Mouse (Mus musculus) lung, adult 10 weeks (tissue): ENCODE data around the gene Smim1. TPM values are rescaled to one million over a fixed set of nuclear protein-coding genes. Genes with fewer than 3 reads are reported as not detected.

Experiments used
- polyA plus RNA-seq: library from polyadenylated mRNA; stranded (reverse); fragments of 350-450 nt; fragmentation: Illumina TruSeq; extraction: RNeasy Lipid Tissue Mini Kit (QIAGEN cat#74804); gene quantifications from one replicate; pipeline ENCODE4 v1.2.3, GENCODE M21; 2014; ENCODE audit warnings: low read depth, low replicate concordance; ENCODE audit not compliant: insufficient read depth

Smim1 gene
- polyA plus RNA-seq, result 64.4 TPM

DNA sequence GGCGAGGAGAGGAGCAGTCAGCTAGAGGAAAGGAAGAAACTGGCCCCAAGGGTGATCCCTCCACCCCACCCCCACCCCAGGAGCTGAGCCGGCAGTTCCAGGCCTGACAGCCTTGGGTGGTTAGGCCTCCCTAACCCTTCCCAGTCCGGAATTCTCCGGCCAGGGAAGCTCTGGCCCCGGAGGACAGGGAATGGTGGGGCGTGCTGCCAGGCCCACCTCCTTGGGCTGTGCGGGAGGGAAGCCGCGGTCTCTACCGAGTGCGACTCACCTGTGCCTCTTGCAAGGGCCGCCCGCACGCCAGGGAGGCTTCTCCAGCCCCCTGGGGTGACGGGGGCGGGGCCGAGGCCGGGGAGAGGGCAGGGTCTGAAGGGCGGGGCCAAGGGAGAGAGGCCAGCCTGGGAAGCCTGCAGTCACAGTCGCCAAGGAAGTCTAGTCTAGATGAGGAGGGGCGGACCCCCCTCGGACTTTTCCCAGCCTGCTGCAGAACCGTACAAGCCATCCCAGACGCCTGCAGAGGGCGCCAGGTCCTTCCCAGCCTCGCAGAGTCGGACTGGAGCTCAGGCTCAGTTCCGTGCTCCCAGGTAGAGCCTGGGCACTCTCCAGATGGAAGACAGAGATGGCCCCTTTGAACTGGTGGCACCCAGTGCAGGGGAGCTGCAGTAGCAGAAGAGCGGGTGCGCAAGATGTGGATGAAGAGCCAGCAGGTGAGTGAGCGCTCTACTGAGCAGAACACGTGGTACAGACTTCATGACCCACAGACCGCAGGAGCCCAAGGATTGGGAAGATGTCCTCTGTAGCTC lies at the start of gene Smim1:
Gene Smim1, minus strand, starts transcription at position 590 of the 800 bp plus-strand sequence.

DNA sequence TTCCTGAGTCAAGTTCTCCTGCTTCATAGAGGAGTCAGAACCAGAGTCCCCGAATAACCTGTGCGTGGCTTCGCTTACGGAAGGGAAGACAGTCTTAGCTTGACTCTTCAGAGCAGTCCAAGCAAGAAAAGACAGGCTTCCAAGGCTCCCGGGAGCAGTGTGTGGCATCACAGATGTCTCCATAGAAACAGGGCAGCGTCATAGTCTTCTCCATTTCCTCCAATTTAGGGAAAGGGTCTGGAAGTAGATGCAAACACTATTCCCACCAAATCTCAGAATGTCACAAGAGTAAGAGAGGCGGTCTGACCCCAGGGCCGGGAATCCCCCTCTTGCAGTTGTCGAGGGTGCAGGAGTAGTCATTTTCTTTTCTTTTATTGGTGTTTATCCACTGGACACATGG lies 16.5 kb upstream of the Smim1 start, which contains the start of gene Ccdc27:
Gene Ccdc27, minus strand, starts transcription at position 101 of the 400 bp plus-strand sequence.

DNA sequence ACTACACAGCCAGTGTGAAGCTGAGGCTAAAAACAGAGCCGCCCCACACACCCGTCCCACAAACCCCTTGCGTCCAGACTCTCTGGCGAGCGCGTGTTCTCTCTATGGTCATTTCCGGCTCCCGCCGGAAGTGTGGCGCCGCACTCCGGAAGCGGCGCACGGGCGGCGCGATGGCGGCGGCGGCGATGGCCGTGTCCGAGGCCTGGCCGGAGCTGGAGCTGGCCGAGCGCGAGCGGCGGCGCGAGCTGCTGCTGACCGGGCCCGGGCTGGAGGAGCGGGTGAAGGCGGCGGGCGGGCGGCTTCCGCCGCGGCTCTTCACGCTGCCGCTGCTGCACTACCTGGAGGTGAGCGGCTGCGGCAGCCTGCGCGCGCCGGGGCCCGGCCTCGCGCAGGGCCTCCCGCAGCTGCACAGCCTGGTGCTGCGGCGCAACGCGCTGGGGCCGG lies 14.4 kb downstream of the Smim1 start, which contains the start of gene Lrrc47:
Gene Lrrc47, plus strand, starts transcription at position 86 of the 444 bp plus-strand sequence.

DNA sequence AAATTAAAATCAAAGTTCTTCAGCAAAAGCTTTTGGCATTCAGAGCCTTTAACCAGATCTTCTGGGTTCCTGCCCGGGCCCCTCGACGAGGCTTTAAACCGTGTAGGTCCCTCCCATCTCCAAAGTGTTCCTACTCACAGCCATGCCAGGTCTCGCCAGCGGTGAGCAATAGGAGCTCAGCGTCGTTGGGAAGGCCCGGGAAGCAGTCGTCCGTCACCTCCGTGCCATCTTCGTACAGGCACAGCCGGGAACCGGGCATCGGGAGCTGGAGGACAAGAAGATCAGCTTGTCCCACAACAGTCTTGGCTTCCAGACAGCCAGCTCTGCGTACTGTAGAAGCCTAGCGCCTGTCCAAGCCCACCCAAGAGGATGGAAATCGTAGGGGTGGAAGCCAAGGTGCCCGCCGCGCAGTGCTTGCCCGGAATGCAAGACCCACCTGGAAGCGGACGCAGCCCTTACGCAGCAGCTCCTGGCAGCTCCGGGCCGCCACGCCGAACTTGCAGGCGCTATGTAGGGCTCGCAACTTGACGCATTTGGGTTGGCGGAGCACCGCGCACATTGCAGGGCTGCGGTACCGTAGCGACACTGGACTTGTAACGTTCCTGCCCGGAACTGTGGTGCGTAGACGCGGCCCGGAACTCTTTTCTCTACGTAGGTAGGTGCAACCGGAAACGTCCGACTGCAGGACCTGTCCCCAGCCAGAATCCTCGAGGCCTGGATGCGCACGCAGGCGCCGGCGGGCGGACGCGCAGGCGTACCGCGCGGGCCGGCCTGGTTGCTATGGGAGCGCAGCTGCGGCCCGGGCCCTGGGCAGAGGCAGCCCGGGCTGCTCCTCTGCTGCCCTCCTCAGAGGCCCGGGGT lies 51.4 kb downstream of the Smim1 start, which contains the start of the genes Dffb and Cep104:
Gene Dffb, minus strand, starts transcription at position 696 of the 861 bp plus-strand sequence.
Gene Cep104, plus strand, starts transcription at position 764 of the 861 bp plus-strand sequence.

Other genes with a start within 250 kb of the Smim1 start
- gene A430005L14Rik, start 69.0 kb downstream of the Smim1 start, polyA plus RNA-seq, result 37.7 TPM
- gene Dffb, start 51.1 kb downstream of the Smim1 start, polyA plus RNA-seq, result 4.7 TPM
- 8.4 TPM for gene Cep104, start 51.0 kb downstream of the Smim1 start, polyA plus RNA-seq
- 18.3 TPM for gene Lrrc47, start 14.5 kb downstream of the Smim1 start, polyA plus RNA-seq
- not detected for gene Ccdc27, start 16.4 kb upstream of the Smim1 start, polyA plus RNA-seq
- gene Trp73, start 114.0 kb upstream of the Smim1 start, polyA plus RNA-seq, result 2.7 TPM
- gene Wrap73, start 116.1 kb upstream of the Smim1 start, polyA plus RNA-seq, result 11.6 TPM
- 190 TPM for gene Tprgl, start 134.4 kb upstream of the Smim1 start, polyA plus RNA-seq
- gene Megf6, start 144.5 kb upstream of the Smim1 start, polyA plus RNA-seq, result 26.4 TPM